Mouse (Mus musculus) ES-E14 (cell line): ENCODE measurements at regions not wholly inside any gene's neighbourhood (a gene's known extent, or its start where the extent isn't known, plus 50 kb on each side); places are given as distances from the start of the nearest gene placed in this dataset.

Experiments used
- DNase-seq: peaks from one replicate; pipeline ENCODE4 v3.0.0-alpha.2; 2013; ENCODE audit warnings: low read depth, low spot score
- H3K27ac ChIP-seq: 2 replicates; pipeline ENCODE4 v1.5.1; 2012; ENCODE audit warnings: low read depth, mild to moderate bottlenecking, low read length, moderate library complexity, mixed read lengths; ENCODE audit not compliant: poor library complexity, insufficient read depth, severe bottlenecking
- H3K36me3 ChIP-seq: 2 replicates; pipeline ENCODE4 v1.6.1; 2012; ENCODE audit warnings: mild to moderate bottlenecking, low read length, moderate library complexity, mixed read lengths; ENCODE audit not compliant: control insufficient read depth, poor library complexity, insufficient read depth, severe bottlenecking
- H3K4me1 ChIP-seq, 2 experiments: fragments of 150-350 bp in 1 of 2; sonication (generic) in 1 of 2; 2 replicates each; pipeline ENCODE4 v1.6.1; 2012; ENCODE audit warnings: low read length in 2 of 2, mild to moderate bottlenecking in 1 of 2, mixed read lengths in 1 of 2; ENCODE audit not compliant: control insufficient read depth in 2 of 2, insufficient read depth in 2 of 2, poor library complexity in 1 of 2
- H3K4me3 ChIP-seq, 2 experiments: fragments of 150-350 bp in 1 of 2; sonication (generic) in 1 of 2; 2 replicates each; pipeline ENCODE4 v1.5.1; 2012; ENCODE audit warnings: low read length in 2 of 2, low read depth in 1 of 2, mild to moderate bottlenecking in 1 of 2, mixed read lengths in 1 of 2; ENCODE audit not compliant: insufficient read depth in 1 of 2, poor library complexity in 1 of 2, severe bottlenecking in 1 of 2
- H3K9ac ChIP-seq: 2 replicates; pipeline ENCODE4 v1.6.1; 2012; ENCODE audit warnings: low read depth, mild to moderate bottlenecking, low read length, mixed read lengths; ENCODE audit not compliant: poor library complexity, insufficient read depth, severe bottlenecking
- H3K9me3 ChIP-seq: fragments of 150-350 bp; sonication (generic); 2 replicates; pipeline ENCODE4 v1.6.1; 2012; ENCODE audit warnings: low read depth, mild to moderate bottlenecking, low read length; ENCODE audit not compliant: control insufficient read depth, insufficient read depth
- CHD2 ChIP-seq: IDR thresholded peaks from 2 replicates; pipeline ENCODE4 v1.6.1; 2014; ENCODE audit warnings: mild to moderate bottlenecking, low read depth, low read length, inconsistent platforms
- HCFC1 ChIP-seq: IDR thresholded peaks from 2 replicates; pipeline ENCODE4 v1.6.1; 2012; ENCODE audit warnings: low read length, inconsistent platforms, borderline replicate concordance; ENCODE audit not compliant: insufficient read depth
- MAFK ChIP-seq: IDR thresholded peaks from 2 replicates; pipeline ENCODE4 v1.6.1; 2014; ENCODE audit warnings: mild to moderate bottlenecking, low read depth, low read length, inconsistent platforms; ENCODE audit not compliant: insufficient read depth
- ZC3H11A ChIP-seq: IDR thresholded peaks from 2 replicates; pipeline ENCODE4 v1.6.1; 2012; ENCODE audit warnings: low read depth, mild to moderate bottlenecking, inconsistent platforms, low read length, borderline replicate concordance
- ZNF384 ChIP-seq: IDR thresholded peaks from 2 replicates; pipeline ENCODE4 v1.6.1; 2012; ENCODE audit warnings: low read depth, low read length, inconsistent platforms
- in situ Hi-C, 2 experiments: fragments of 600-800 bp; cut with MboI; formaldehyde crosslinking; loops; one replicate each; pipeline ENCODE4 v1.15.1; 2025; ENCODE audit warnings: low sequenced_read_pairs in 2 of 2, inconsistent platforms in 1 of 2; ENCODE audit not compliant: unreplicated experiment in 2 of 2

DNA sequence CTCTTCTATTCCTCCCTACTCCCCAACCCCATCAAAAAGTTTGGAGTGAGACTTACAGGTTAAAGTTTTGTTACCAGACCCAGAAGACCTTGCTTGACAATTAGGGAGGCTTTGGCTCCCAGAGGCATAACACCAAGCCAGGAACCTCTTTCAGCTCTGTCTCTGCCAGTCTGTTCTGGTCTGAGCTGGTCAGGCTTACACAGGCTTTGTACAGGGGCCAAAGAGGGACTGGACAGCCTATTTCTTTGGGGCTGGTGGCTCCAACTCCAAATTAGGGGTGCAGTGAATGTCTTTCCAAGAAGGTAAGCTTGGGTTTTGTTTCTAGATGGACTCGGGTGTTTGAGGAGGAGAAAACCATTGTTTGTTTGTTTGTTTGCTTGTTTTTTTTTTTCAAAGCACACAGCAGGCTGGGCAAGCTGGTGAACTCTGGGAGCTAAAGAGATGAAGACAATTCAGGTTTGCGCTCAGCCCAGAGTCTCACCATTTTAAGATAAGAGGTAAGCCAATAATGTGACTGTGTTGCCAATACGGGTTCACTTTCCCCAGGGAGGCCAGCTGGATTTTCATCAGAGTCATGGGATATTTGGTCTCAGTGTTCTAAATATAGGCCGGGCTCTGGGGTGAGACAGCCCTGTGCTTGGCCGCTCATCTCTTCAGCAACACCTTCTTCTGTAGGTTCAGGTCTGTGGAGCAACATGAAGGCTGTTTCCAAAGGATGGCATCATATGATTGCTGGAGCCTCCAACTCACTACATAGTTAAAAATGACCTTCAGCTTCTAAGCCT, 62.2 kb upstream of the Igfbp5 start:
- H3K9me3 ChIP-seq: no peaks in the 10 kb centered on the region
- TF ChIP-seq HCFC1: no peak
- TF ChIP-seq ZNF384: no peak
- TF ChIP-seq ZC3H11A: no peak
- no peak for TF ChIP-seq MAFK
- no peak for TF ChIP-seq CHD2
- no peak overlapping the region for H3K4me3 ChIP-seq
- no peak overlapping the region for H3K27ac ChIP-seq
- no peak for DNase-seq
- no peaks in the 10 kb centered on the region for H3K4me1 ChIP-seq
- no peaks in the 10 kb centered on the region for H3K36me3 ChIP-seq
- in situ Hi-C loops: no loop called here
- no peak overlapping the region for H3K9ac ChIP-seq

GRCm38 (mm10) chr1:72936231-72936630, 61.5 kb upstream of the Igfbp5 start:
- in situ Hi-C loops: no loop called here
- H3K9ac ChIP-seq: no peak overlapping the region
- DNase-seq: no peak
- no peak for TF ChIP-seq ZC3H11A
- no peak for TF ChIP-seq CHD2
- TF ChIP-seq ZNF384: no peak
- no peak for TF ChIP-seq MAFK
- no peaks in the 10 kb centered on the region for H3K4me1 ChIP-seq
- H3K4me3 ChIP-seq: no peak overlapping the region
- no peaks in the 10 kb centered on the region for H3K36me3 ChIP-seq
- no peak overlapping the region for H3K27ac ChIP-seq
- H3K9me3 ChIP-seq: no peaks in the 10 kb centered on the region

DNA sequence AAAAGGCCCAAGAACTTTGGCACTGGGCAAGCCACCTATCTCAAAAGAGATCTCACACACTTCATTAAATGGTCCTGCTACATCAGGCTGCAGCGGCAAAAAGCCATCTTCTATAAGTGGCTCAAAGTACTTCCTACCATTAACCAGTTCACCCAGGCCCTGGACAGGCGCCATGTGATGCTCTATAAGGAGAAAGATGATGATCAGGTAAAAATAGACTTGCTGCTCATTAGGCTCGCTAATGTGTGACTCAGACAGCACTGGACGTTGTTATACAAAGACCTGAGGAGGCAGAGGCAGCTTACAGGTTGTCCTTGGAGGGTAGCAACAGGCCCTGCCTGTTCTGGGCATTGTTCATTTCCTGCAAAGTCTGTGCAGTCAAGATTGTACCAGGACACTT, 60.4 kb upstream of the Igfbp5 start:
- no peak for DNase-seq
- in situ Hi-C loops: no loop called here
- Histone ChIP-seq H3K36me3 (no peaks in the 10 kb centered on the region), H3K9ac (no peak overlapping the region), H3K27ac (no peak overlapping the region), H3K4me3 (no peak overlapping the region), H3K4me1 (no peaks in the 10 kb centered on the region), H3K9me3 (no peaks in the 10 kb centered on the region)
- no peak for TF ChIP-seq ZNF384

DNA sequence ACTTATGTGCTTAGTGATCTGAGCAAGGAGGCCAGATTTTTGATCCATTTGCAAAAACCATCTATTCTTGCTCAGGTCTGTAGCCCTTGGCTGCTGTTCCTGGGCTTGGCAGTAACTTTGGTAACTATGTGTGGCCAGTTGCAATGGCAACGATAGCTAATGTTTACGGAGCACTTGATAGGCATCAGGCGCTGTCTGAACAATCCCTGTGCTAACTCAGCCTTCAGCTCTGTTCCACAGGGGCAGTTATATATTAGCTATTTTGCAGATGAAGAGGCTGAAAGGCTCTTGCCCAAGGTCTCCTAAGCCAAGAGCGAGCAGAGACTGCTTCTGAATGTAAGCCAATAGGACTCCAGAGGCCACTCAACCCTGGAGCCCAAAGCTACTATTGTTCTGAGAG, 55.1 kb upstream of the Igfbp5 start:
- in situ Hi-C loops: no loop called here
- Histone ChIP-seq H3K9ac (no peak overlapping the region), H3K4me1 (no peaks in the 10 kb centered on the region), H3K27ac (no peak overlapping the region; the same call in 1 of the 2 replicates), H3K9me3 (no peaks in the 10 kb centered on the region), H3K36me3 (no peaks in the 10 kb centered on the region), H3K4me3 (no peak overlapping the region)
- TF ChIP-seq CHD2: no peak
- TF ChIP-seq ZNF384: no peak
- TF ChIP-seq ZC3H11A: no peak
- no peak for TF ChIP-seq MAFK
- TF ChIP-seq HCFC1: no peak
- DNase-seq: no peak
